In genomic region chr12:116580827-116581544, GRCm38 (mm10) we compare ENCODE assay signal across 11 mouse cellular contexts.
DNase-seq lines count a peak whose midpoint lies in the region; ATAC-seq and TF ChIP-seq lines count a peak whose summit lies in the region.
"Had no signal": no experiment of that assay in that cellular context is flagged by ENCODE, and none has a peak within 500 bp of the region (broad histone marks: within the 10 kb centered on the region; RNA-seq: fewer than 3 reads in every experiment).

No protein-coding gene starts in this region.

- no peak overlapping the region for H3K9ac ChIP-seq in forebrain, embryonic 13.5 days
- no peak overlapping the region; the same call in 1 of the 2 replicates for H3K9ac ChIP-seq in intestine, embryonic 16.5 days (ENCODE audit: low read depth, low read length)
- H3K9ac ChIP-seq: neural tube, embryonic 12.5 days had no signal

- H3K9me3 ChIP-seq in forebrain, embryonic 13.5 days (replicated peaks), result no peaks in the 10 kb centered on the region
- no peaks in the 10 kb centered on the region for H3K9me3 ChIP-seq in intestine, embryonic 16.5 days (ENCODE audit: control insufficient read depth, low read length)
- H3K9me3 ChIP-seq: neural tube, embryonic 12.5 days had no signal

- 0 out of 2 replicates have a peak, but pooled peaks have one; percentile 3 for ATAC-seq in forebrain, embryonic 13.5 days
- peak; percentile 58; the same call in 1 of the 2 replicates for ATAC-seq in intestine, embryonic 16.5 days
- peak; percentile 9; the same call in 1 of the 2 replicates for ATAC-seq in neutrophil, adult 5-6 weeks (ENCODE audit: extremely low read depth, insufficient number of reproducible peaks, low FRiP score, poor library complexity, severe bottlenecking)

- TF ChIP-seq CTCF in kidney, adult 2 months (conservative IDR thresholded peaks at IDR 0.05; ENCODE audit: insufficient read depth, insufficient read length, low read depth, low read length), result no peak

- no peak for TF ChIP-seq POLR2A in kidney, adult 2 months (IDR thresholded peaks at IDR 0.05; ENCODE audit: low read depth, low read length)

- peak; percentile 23 for DNase-seq in kidney, adult 2 months
- no peak for DNase-seq in kidney, postnatal 4 days
- no peak for DNase-seq in urinary bladder, adult 18-20 months (ENCODE audit: low spot score in 2 of 2)
- DNase-seq in natural killer cell, adult 2 months (ENCODE audit: low spot score in 2 of 2), result no peak
- no peak for DNase-seq in thymus, postnatal 10 days (ENCODE audit: low spot score in 2 of 2)
- DNase-seq: cerebellum, adult 8-10 months; heart, adult 2 months had no signal

- H3K4me2 ChIP-seq in forebrain, embryonic 13.5 days, result no peak overlapping the region
- H3K4me2 ChIP-seq in intestine, embryonic 16.5 days (ENCODE audit: low read depth, low read length), result no peak overlapping the region
- H3K4me2 ChIP-seq: neural tube, embryonic 12.5 days had no signal

- no peaks in the 10 kb centered on the region for H3K36me3 ChIP-seq in kidney, adult 2 months (ENCODE audit: control insufficient read depth, insufficient read depth, low read length)
- H3K36me3 ChIP-seq in forebrain, embryonic 13.5 days (ENCODE audit: poor library complexity, severe bottlenecking), result no peaks in the 10 kb centered on the region
- no peaks in the 10 kb centered on the region for H3K36me3 ChIP-seq in intestine, embryonic 16.5 days (ENCODE audit: control insufficient read depth, insufficient read depth, low read length)
- H3K36me3 ChIP-seq: neural tube, embryonic 12.5 days had no signal

- no peaks in the 10 kb centered on the region for H3K27me3 ChIP-seq in kidney, adult 2 months (replicated peaks; ENCODE audit: control insufficient read depth, insufficient read depth, low read length)
- H3K27me3 ChIP-seq in forebrain, embryonic 13.5 days, result no peaks in the 10 kb centered on the region
- no peaks in the 10 kb centered on the region for H3K27me3 ChIP-seq in intestine, embryonic 16.5 days (replicated peaks; ENCODE audit: control insufficient read depth, insufficient read depth, low read length)
- H3K27me3 ChIP-seq: neural tube, embryonic 12.5 days had no signal

- H3K27ac ChIP-seq in kidney, adult 2 months (ENCODE audit: insufficient read depth, low read depth, low read length), result no peak overlapping the region; the same call in 1 of the 2 replicates
- H3K27ac ChIP-seq in forebrain, embryonic 13.5 days, result peak overlapping the region; percentile 45
- H3K27ac ChIP-seq in intestine, embryonic 16.5 days (ENCODE audit: low read length), result peak overlapping the region; percentile 43
- H3K27ac ChIP-seq: heart, adult 2 months; neural tube, embryonic 12.5 days had no signal

- no peak overlapping the region for H3K4me3 ChIP-seq in kidney, adult 2 months (ENCODE audit: insufficient read depth, low read depth, low read length)
- no peak overlapping the region for H3K4me3 ChIP-seq in forebrain, embryonic 13.5 days
- no peak overlapping the region for H3K4me3 ChIP-seq in intestine, embryonic 16.5 days (ENCODE audit: low read length)
- H3K4me3 ChIP-seq: heart, adult 2 months; neural tube, embryonic 12.5 days had no signal

- 58% methylated on average over 8 of the region's 8 CpGs for WGBS in kidney, adult 2 months
- 61% methylated on average over 8 of the region's 8 CpGs for WGBS in forebrain, embryonic 13.5 days
- 43% methylated on average over 8 of the region's 8 CpGs for WGBS in intestine, embryonic 16.5 days

- peaks cover 9% of the 10 kb centered on the region; the same call in 1 of the 2 replicates for H3K4me1 ChIP-seq in kidney, adult 2 months (ENCODE audit: control insufficient read depth, insufficient read depth, low read length)
- peaks cover 19% of the 10 kb centered on the region for H3K4me1 ChIP-seq in forebrain, embryonic 13.5 days
- peaks cover 10% of the 10 kb centered on the region; the same call in 1 of the 2 replicates for H3K4me1 ChIP-seq in intestine, embryonic 16.5 days (ENCODE audit: control insufficient read depth, insufficient read depth, low read length)

Comparison
In these comparisons a context has a peak if more than half of its experiments do, and no peak if none do; other contexts are left out.
1. ATAC-seq: peak in every context shown above with its lines; median percentile 58 in intestine, embryonic 16.5 days; 9 in neutrophil, adult 5-6 weeks; 3 in forebrain, embryonic 13.5 days.